Mouse (Mus musculus) left cerebral cortex, postnatal 14 days (tissue): Measurements from ENCODE around the gene Eef1e1. TPM values are rescaled to one million over a fixed set of nuclear protein-coding genes. Genes with fewer than 3 reads are reported as not detected.

Source experiments
- total RNA-seq, 2 experiments: library from RNA; stranded (reverse); gene quantifications; 2 replicates each; pipeline ENCODE4 v1.2.3; 2021

The Eef1e1 gene
- total RNA-seq, 2 experiments from 2014 or later = 33.5 to 33.6 TPM

Other genes starting within 250 kb of the Eef1e1 start
- gene Txndc5, start 130.2 kb downstream of the Eef1e1 start, total RNA-seq = 10 to 100 TPM; 42.7 to 46.0 TPM
- gene Bloc1s5, start 23.9 kb downstream of the Eef1e1 start, total RNA-seq = 10 to 100 TPM in 1 of 2 experiments, 1 to 10 TPM in 1; 7.3 to 10.8 TPM